Mouse (Mus musculus): ENCODE results near the gene Ulk4.

GRCm38 (mm10) chr9:121212322-121212721, 64.7 kb downstream of the Ulk4 start:
- peak; percentile 56 to 62 (median 57) for TF ChIP-seq CTCF (IDR thresholded peaks at IDR 0.05 in 2 of 3, conservative IDR thresholded peaks at IDR 0.05 in 1 of 3; ENCODE audit: control insufficient read depth in 1 of 3, insufficient read depth in 1 of 3, low read depth in 2 of 3, low read length in 3 of 3, poor library complexity in 1 of 3, severe bottlenecking in 1 of 3)
- TF ChIP-seq ZC3H11A (IDR thresholded peaks at IDR 0.05; ENCODE audit: low read depth, low read length) = no peak
- TF ChIP-seq POLR2A (IDR thresholded peaks at IDR 0.05; ENCODE audit: control insufficient read depth in 1 of 2, insufficient read depth in 1 of 2, low read depth in 1 of 2, low read length in 2 of 2, poor library complexity in 1 of 2) = no peak
- no peak for TF ChIP-seq GATA1 (IDR thresholded peaks at IDR 0.05; ENCODE audit: low read depth, low read length)
- TF ChIP-seq RCOR1 (IDR thresholded peaks at IDR 0.05; ENCODE audit: low read depth, low read length) = no peak
- no peak for TF ChIP-seq ZKSCAN1 (IDR thresholded peaks at IDR 0.05; ENCODE audit: low read depth, low read length)
- no peak for TF ChIP-seq MAX (IDR thresholded peaks at IDR 0.05; ENCODE audit: low read length)
- no peak for TF ChIP-seq MAZ (IDR thresholded peaks at IDR 0.05; ENCODE audit: low read depth, low read length)
- no peak for TF ChIP-seq TBP (IDR thresholded peaks at IDR 0.05; ENCODE audit: low read depth, low read length)
- no peak for TF ChIP-seq NELFE (IDR thresholded peaks at IDR 0.05; ENCODE audit: low read depth, low read length)
- TF ChIP-seq POLR2AphosphoS5 (IDR thresholded peaks at IDR 0.05; ENCODE audit: borderline replicate concordance, low read depth, low read length) = no peak
